Mouse (Mus musculus) adrenal gland, adult 2 months (tissue): Measurements from ENCODE around the gene Ifnz. TPM values are rescaled to one million over a fixed set of nuclear protein-coding genes. Genes with fewer than 3 reads are reported as not detected.
"Not testable (repeated sequence)": the region's sequence is repeated elsewhere in the genome, so short reads cannot be mapped to it uniquely, and the experiment has no call there.

Source experiments
- DNase-seq: peaks from one replicate; pipeline ENCODE4 v3.0.0; 2021
- polyA plus RNA-seq: library from polyadenylated mRNA; depleted of rRNA; stranded (reverse); fragments of >200 nt; gene quantifications from 2 replicates; pipeline ENCODE4 v1.2.3, GENCODE M21; 2012; rRNA removed
- total RNA-seq, 2 experiments: library from RNA; stranded (reverse); gene quantifications; 2 replicates each; pipeline ENCODE4 v1.2.3; 2021

Gene Ifnz
- total and polyA plus RNA-seq, 3 experiments, result not detected

- not testable (repeated sequence) for DNase-seq
Measured at GRCm38 (mm10) chr4:88785409-88785808, 3.5 kb downstream of the Ifnz start, which contains the start of gene Gm13276. Gm13276 (plus strand) TSS chr4:88785709.

- DNase-seq, result peak; percentile 79
Measured at GRCm38 (mm10) chr4:88788402-88788801, 6.5 kb downstream of the Ifnz start, which contains the start of gene Gm13277. Gm13277 (plus strand) TSS chr4:88788632.

- not testable (repeated sequence) for DNase-seq
Measured at GRCm38 (mm10) chr4:88791250-88791649, 9.3 kb downstream of the Ifnz start, which contains the start of gene Gm13278. Gm13278 (plus strand) TSS chr4:88791550.

GRCm38 (mm10) chr4:88793936-88794675, 12.2 kb downstream of the Ifnz start, which contains the start of gene Gm13275:
Gm13275 (plus strand) TSS chr4:88794487.
- DNase-seq, result peak; percentile 77

GRCm38 (mm10) chr4:88797097-88797496, 15.2 kb downstream of the Ifnz start, which contains the start of gene Gm13279:
Gm13279 (plus strand) TSS chr4:88797397.
- DNase-seq, result not testable (repeated sequence)

- not testable (repeated sequence) for DNase-seq
Measured at GRCm38 (mm10) chr4:88799365-88799764, 17.4 kb downstream of the Ifnz start, which contains the start of gene Gm13285. Gm13285 (plus strand) TSS chr4:88799665.

- DNase-seq, result not testable (repeated sequence)
Measured at GRCm38 (mm10) chr4:88802954-88803353, 21.0 kb downstream of the Ifnz start, which contains the start of gene Gm13287. Gm13287 (plus strand) TSS chr4:88803254.

GRCm38 (mm10) chr4:88805231-88805630, 23.3 kb downstream of the Ifnz start, which contains the start of gene Gm13288:
Gm13288 (plus strand) TSS chr4:88805531.
- not testable (repeated sequence) for DNase-seq

- peak; percentile 65 for DNase-seq
Measured at GRCm38 (mm10) chr4:88805761-88806160, 23.8 kb downstream of the Ifnz start.

- DNase-seq, result no peak
Measured at GRCm38 (mm10) chr4:88815928-88816327, 34.0 kb downstream of the Ifnz start, which contains the start of gene Ifna7. Ifna7 (plus strand) TSS chr4:88816228.

GRCm38 (mm10) chr4:88819659-88820058, 37.7 kb downstream of the Ifnz start, which contains the start of gene Ifna11:
Ifna11 (plus strand) TSS chr4:88819959.
- no peak for DNase-seq

- no peak for DNase-seq
Measured at GRCm38 (mm10) chr4:88822995-88823394, 41.1 kb downstream of the Ifnz start.

- DNase-seq, result not testable (repeated sequence)
Measured at GRCm38 (mm10) chr4:88827116-88827515, 45.2 kb downstream of the Ifnz start, which contains the start of gene Ifna6. Ifna6 (plus strand) TSS chr4:88827416.

- DNase-seq, result peak; percentile 5
Measured at GRCm38 (mm10) chr4:88830523-88830922, 48.6 kb downstream of the Ifnz start.

Other genes starting within 250 kb of the Ifnz start
Only the 30 nearest of the 31 such genes appear.
- gene Ifna14, start 210.3 kb upstream of the Ifnz start, total RNA-seq, result not detected
- not detected in 2 replicates for gene Ifna14, start 210.3 kb upstream of the Ifnz start, polyA plus RNA-seq
- not detected for gene Ifna9, start 189.7 kb upstream of the Ifnz start, total RNA-seq
- gene Ifna9, start 189.7 kb upstream of the Ifnz start, polyA plus RNA-seq, result 0.22 TPM in 1 of 2 replicates, not detected in the other
- not detected for gene Ifna12, start 178.8 kb upstream of the Ifnz start, total RNA-seq
- gene Ifna12, start 178.8 kb upstream of the Ifnz start, polyA plus RNA-seq, result not detected in 2 replicates
- gene C87499, start 147.7 kb upstream of the Ifnz start, total RNA-seq, result not detected
- gene C87499, start 147.7 kb upstream of the Ifnz start, polyA plus RNA-seq, result not detected in 2 replicates
- not detected for gene Ifna13, start 137.7 kb upstream of the Ifnz start, total RNA-seq
- not detected in 2 replicates for gene Ifna13, start 137.7 kb upstream of the Ifnz start, polyA plus RNA-seq
- not detected for gene Ifna16, start 105.2 kb upstream of the Ifnz start, total RNA-seq
- not detected in 2 replicates for gene Ifna16, start 105.2 kb upstream of the Ifnz start, polyA plus RNA-seq
- gene Ifna2, start 98.2 kb upstream of the Ifnz start, total RNA-seq, result not detected
- not detected in 2 replicates for gene Ifna2, start 98.2 kb upstream of the Ifnz start, polyA plus RNA-seq
- gene Ifnab, start 90.8 kb upstream of the Ifnz start, total RNA-seq, result not detected
- gene Ifnab, start 90.8 kb upstream of the Ifnz start, polyA plus RNA-seq, result not detected in 2 replicates
- gene Gm26566, start 60.3 kb upstream of the Ifnz start, total RNA-seq, result under 1 TPM in 1 of 2 experiments, not detected in 1; 0.38 TPM
- gene Gm26566, start 60.3 kb upstream of the Ifnz start, polyA plus RNA-seq, result 0.76 and 1.0 TPM in 2 replicates
- gene Klhl9, start 59.7 kb upstream of the Ifnz start, total RNA-seq, result 10 to 100 TPM; 70.8 to 79.3 TPM
- 22.2 and 29.6 TPM in 2 replicates for gene Klhl9, start 59.7 kb upstream of the Ifnz start, polyA plus RNA-seq
- gene Gm13271, start 27.3 kb upstream of the Ifnz start, total RNA-seq, result not detected
- gene Gm13271, start 27.3 kb upstream of the Ifnz start, polyA plus RNA-seq, result not detected in 2 replicates
- gene Gm13283, start 22.0 kb upstream of the Ifnz start, total RNA-seq, result not detected
- gene Gm13283, start 22.0 kb upstream of the Ifnz start, polyA plus RNA-seq, result not detected in 2 replicates
- gene Gm13290, start 8.3 kb upstream of the Ifnz start, total RNA-seq, result not detected
- gene Gm13290, start 8.3 kb upstream of the Ifnz start, polyA plus RNA-seq, result not detected in 2 replicates
- gene Gm13289, start 5.2 kb upstream of the Ifnz start, total RNA-seq, result not detected
- gene Gm13289, start 5.2 kb upstream of the Ifnz start, polyA plus RNA-seq, result not detected in 2 replicates
- gene Gm13272, start 2.3 kb upstream of the Ifnz start, total RNA-seq, result not detected
- gene Gm13272, start 2.3 kb upstream of the Ifnz start, polyA plus RNA-seq, result not detected in 2 replicates
- gene Gm13276, start 3.6 kb downstream of the Ifnz start, total RNA-seq, result not detected
- not detected in 2 replicates for gene Gm13276, start 3.6 kb downstream of the Ifnz start, polyA plus RNA-seq
- not detected for gene Gm13277, start 6.5 kb downstream of the Ifnz start, total RNA-seq
- not detected in 2 replicates for gene Gm13277, start 6.5 kb downstream of the Ifnz start, polyA plus RNA-seq
- gene Gm13278, start 9.4 kb downstream of the Ifnz start, total RNA-seq, result not detected
- not detected in 2 replicates for gene Gm13278, start 9.4 kb downstream of the Ifnz start, polyA plus RNA-seq
- not detected for gene Gm13275, start 12.4 kb downstream of the Ifnz start, total RNA-seq
- 0.22 TPM in 1 of 2 replicates, not detected in the other for gene Gm13275, start 12.4 kb downstream of the Ifnz start, polyA plus RNA-seq
- gene Gm13279, start 15.3 kb downstream of the Ifnz start, total RNA-seq, result not detected
- gene Gm13279, start 15.3 kb downstream of the Ifnz start, polyA plus RNA-seq, result not detected in 2 replicates
- not detected for gene Gm13285, start 17.5 kb downstream of the Ifnz start, total RNA-seq
- gene Gm13285, start 17.5 kb downstream of the Ifnz start, polyA plus RNA-seq, result not detected in 2 replicates
- not detected for gene Gm13287, start 21.1 kb downstream of the Ifnz start, total RNA-seq
- gene Gm13287, start 21.1 kb downstream of the Ifnz start, polyA plus RNA-seq, result 0.22 TPM in 1 of 2 replicates, not detected in the other
- not detected for gene Gm13288, start 23.4 kb downstream of the Ifnz start, total RNA-seq
- gene Gm13288, start 23.4 kb downstream of the Ifnz start, polyA plus RNA-seq, result not detected in 2 replicates
- gene Ifna7, start 34.1 kb downstream of the Ifnz start, total RNA-seq, result not detected
- gene Ifna7, start 34.1 kb downstream of the Ifnz start, polyA plus RNA-seq, result not detected in 2 replicates
- gene Ifna11, start 37.8 kb downstream of the Ifnz start, total RNA-seq, result not detected
- not detected in 2 replicates for gene Ifna11, start 37.8 kb downstream of the Ifnz start, polyA plus RNA-seq
- gene Ifna6, start 45.3 kb downstream of the Ifnz start, total RNA-seq, result not detected
- gene Ifna6, start 45.3 kb downstream of the Ifnz start, polyA plus RNA-seq, result not detected in 2 replicates
- not detected for gene Ifna5, start 53.4 kb downstream of the Ifnz start, total RNA-seq
- not detected in 2 replicates for gene Ifna5, start 53.4 kb downstream of the Ifnz start, polyA plus RNA-seq
- gene Ifna4, start 59.7 kb downstream of the Ifnz start, total RNA-seq, result not detected
- not detected in 2 replicates for gene Ifna4, start 59.7 kb downstream of the Ifnz start, polyA plus RNA-seq
- not detected for gene Ifna1, start 68.0 kb downstream of the Ifnz start, total RNA-seq
- not detected in 2 replicates for gene Ifna1, start 68.0 kb downstream of the Ifnz start, polyA plus RNA-seq
- gene Ifne, start 98.1 kb downstream of the Ifnz start, total RNA-seq, result not detected
- not detected in 2 replicates for gene Ifne, start 98.1 kb downstream of the Ifnz start, polyA plus RNA-seq